Mouse (Mus musculus): Measurements from ENCODE around the gene Cinp. TPM values are rescaled to one million over a fixed set of nuclear protein-coding genes. Genes with fewer than 3 reads are reported as not detected.

Gene Cinp
- polyA plus RNA-seq, 1 experiment from 2014 or later = 69.0 TPM

DNA sequence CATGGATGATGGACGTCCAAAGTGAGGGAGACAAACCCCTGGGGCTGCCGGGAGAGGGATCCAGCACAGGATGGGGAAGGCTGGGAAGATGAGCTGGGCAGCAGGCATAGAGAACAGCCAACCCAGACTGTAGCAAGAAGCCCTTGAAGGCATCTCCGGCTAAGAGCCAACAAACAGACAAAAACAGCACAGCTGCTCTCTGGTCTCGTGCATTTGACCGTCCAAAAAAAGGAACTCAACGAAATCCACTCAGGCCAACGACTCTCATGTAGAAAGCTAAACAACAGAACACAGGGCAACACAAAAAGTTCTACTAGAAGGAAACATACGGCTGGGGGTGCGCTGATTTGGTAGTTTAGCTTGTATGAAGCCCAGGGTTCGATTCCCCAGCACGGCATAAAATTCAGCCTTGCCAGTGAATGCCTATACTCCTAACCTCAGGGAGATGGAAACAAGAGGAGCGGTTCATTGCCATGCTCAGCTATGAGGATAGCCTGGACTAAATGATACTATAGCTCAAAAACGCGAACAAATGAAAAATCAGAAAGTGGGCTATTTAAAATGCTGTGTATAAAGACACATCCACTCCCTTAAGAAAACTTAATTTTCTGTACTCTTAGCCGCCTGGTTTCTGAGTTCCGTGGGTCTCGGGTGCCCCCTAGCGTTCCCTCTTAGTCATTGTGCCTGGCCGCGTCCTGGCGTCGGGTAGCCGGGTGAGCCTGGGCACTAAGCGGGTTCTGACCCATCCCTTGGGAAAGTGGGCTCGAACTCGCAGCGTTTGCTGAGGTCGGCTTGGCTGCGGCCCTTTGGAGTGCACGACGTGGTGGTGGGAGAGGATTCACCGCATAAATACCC lies 45.5 kb downstream of the Cinp start:
- WGBS = 21% methylated on average over 32 of the region's 32 CpGs
- Histone ChIP-seq H3K4me1 (peaks cover 32% of the 10 kb centered on the region), H3K4me2 (replicated peaks) (peak overlapping the region; percentile 70), H3K36me3 (no peaks in the 10 kb centered on the region), H3K4me3 (peak overlapping the region; percentile 50), H3K27me3 (peaks cover 35% of the 10 kb centered on the region), H3K9me3 (no peaks in the 10 kb centered on the region), H3K27ac (no peak overlapping the region), H3K9ac (peak overlapping the region; percentile 63)
- ATAC-seq (ENCODE audit: low FRiP score, low read depth) = no peak

DNA sequence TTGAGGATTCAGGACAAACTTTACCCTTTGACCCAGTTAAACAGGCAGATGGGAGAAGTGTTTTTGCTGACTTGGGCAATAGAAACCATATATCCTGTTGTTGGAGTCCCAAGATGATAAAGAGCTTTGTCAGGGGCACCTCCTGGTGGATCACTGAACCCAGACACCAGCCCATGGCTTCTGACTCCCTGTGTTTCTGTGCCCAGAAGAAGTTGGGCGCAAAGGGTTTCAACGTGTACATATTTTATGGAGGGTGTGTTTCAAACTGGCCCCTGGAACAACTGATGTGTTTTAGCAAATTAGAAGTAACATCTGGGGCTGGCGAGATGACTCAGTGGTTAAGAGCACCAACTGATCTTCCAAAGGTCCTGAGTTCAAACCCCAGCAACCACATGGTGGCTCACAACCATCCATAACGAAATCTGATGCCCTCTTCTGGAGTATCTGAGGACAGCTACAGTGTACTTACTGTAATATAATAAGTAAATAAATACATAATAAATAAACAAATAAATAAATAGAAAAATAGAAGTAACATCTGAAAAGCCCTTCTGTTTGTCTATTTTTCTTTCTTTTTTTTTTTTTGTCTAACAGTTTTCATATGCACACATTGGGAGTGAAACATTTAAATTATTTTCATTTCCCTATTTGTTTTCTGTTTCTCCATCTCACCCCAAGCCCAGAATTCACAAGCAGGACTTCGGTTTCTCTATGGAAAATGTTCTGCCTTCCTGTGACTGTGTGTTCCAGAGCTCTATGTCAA lies 47.0 kb downstream of the Cinp start:
- no peak for ATAC-seq (ENCODE audit: low FRiP score, low read depth)
- H3K36me3 ChIP-seq = no peaks in the 10 kb centered on the region
- no peak overlapping the region for H3K9ac ChIP-seq
- H3K4me3 ChIP-seq = no peak overlapping the region
- H3K27ac ChIP-seq = no peak overlapping the region
- H3K9me3 ChIP-seq = no peaks in the 10 kb centered on the region
- 67% methylated on average over 5 of the region's 5 CpGs for WGBS
- peaks cover 38% of the 10 kb centered on the region for H3K4me1 ChIP-seq
- no peak overlapping the region for H3K4me2 ChIP-seq (replicated peaks)
- peaks cover 24% of the 10 kb centered on the region for H3K27me3 ChIP-seq

DNA sequence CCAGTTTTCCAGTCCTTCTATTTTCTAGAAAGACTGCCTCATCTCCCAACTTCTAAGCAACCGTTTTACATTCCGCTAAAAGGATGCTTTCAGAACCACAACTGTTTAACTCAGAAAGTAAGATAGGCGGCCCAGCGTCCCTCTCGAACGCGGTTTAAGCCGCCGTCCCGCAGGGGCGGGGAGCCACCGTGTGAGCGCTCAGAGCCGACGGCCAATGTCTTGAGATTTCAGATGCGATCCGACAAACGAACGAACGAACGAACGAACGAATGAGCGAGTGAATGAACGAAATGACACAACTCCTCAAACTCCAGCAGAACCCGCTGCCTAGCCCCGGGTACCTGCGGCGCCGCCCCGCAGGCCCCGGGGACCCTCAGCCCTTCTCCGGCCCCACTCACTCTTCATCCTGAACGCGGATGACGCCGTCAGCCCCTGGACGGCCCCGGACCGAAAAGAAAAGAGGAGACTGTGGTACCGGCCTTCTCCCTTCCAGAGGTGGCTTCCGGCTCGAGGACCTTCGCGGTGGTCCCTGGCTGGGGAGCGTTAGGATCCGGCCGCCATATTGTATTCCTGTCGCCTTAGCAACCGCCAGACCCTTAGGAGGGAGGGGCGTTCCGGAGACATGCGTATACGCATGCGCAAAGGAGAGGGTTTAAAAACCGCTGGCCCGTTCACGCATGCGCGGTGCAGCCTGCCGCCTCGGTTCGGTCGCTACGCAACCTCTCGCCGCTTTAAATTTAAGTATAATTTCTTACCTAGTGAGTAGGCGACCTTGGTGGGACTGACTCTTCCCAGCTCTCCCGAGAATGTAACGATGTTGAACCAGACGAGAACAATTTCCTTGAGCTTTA lies 48.4 kb downstream of the Cinp start, which contains the start of gene Mok:
Gene Mok (minus strand): TSS at position 592 of the 851 bp plus-strand sequence.
- Histone ChIP-seq H3K36me3 (no peaks in the 10 kb centered on the region), H3K27ac (no peak within 1 kb of the TSS), H3K4me3 (peak within 1 kb of the TSS; percentile 71), H3K27me3 (peaks cover 11% of the 10 kb centered on the region), H3K4me1 (peaks cover 33% of the 10 kb centered on the region), H3K4me2 (replicated peaks) (peak within 1 kb of the TSS; percentile 74), H3K9ac (peak within 1 kb of the TSS; percentile 62), H3K9me3 (no peaks in the 10 kb centered on the region)
- peak; percentile 89 for ATAC-seq (ENCODE audit: low FRiP score, low read depth)
- WGBS = under 1% methylated on average over 71 of the region's 71 CpGs

DNA sequence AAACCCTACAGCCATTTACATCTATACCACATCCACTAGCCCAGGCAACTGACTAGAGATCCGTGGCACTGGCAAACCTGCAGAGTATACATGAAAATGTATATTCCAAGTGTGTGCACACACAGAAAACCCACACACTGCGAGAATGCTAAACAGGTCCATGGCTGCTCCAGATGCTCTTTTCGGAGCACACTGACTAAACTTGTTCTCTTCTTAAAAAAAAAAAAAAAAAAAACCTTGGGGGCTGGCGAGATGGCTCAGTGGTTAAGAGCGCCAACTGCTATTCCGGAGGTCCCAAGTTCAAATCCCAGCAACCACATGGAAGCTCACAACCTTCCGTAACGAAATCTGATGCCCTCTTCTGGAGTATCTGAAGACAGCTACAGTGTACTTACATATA lies 51.1 kb downstream of the Cinp start:
- Histone ChIP-seq H3K36me3 (no peaks in the 10 kb centered on the region), H3K4me2 (replicated peaks) (no peak overlapping the region), H3K9me3 (no peaks in the 10 kb centered on the region), H3K4me1 (peaks cover 16% of the 10 kb centered on the region), H3K9ac (no peak overlapping the region), H3K27ac (no peak overlapping the region), H3K27me3 (no peaks in the 10 kb centered on the region), H3K4me3 (no peak overlapping the region)
- WGBS = 86% methylated on average over 8 of the region's 8 CpGs
- no peak for ATAC-seq (ENCODE audit: low FRiP score, low read depth)

DNA sequence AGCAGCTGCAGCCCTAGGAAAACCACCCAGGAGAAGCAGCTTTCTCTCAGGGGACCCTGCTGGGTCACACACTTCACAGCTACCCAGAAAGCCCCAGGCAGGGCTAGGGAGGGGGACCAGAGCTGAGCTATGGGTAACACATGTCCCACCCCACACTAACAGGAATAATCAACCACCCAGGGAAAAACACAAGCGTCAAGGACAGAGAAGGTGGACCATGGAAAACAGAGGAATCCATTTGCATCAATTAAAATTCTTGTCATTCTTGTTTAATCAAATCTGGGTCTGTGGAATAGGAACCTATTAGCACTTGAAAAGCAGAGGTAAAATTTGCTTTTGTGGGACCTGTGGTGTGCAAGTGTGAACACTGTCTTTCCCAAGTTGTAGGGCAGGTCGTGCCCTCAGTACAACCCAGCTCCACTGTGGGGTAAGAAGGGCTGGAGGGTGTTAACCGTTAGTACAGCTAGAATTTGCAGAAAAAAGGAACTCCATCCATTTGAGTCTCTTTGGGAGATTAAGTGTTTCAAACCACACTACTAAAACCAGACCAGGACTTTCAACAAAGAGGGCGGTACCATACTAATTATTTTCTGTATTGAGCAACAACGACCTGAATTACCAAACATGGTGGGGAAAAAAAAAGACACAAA lies 51.6 kb downstream of the Cinp start:
- H3K36me3 ChIP-seq = no peaks in the 10 kb centered on the region
- H3K9ac ChIP-seq = peak overlapping the region; percentile 48
- H3K4me1 ChIP-seq = peaks cover 16% of the 10 kb centered on the region
- no peak for ATAC-seq (ENCODE audit: low FRiP score, low read depth)
- H3K9me3 ChIP-seq = no peaks in the 10 kb centered on the region
- H3K4me3 ChIP-seq = no peak overlapping the region
- no peak overlapping the region for H3K27ac ChIP-seq
- H3K27me3 ChIP-seq = no peaks in the 10 kb centered on the region
- H3K4me2 ChIP-seq (replicated peaks) = peak overlapping the region; percentile 23; the same call in 1 of the 2 replicates
- 40% methylated on average over 5 of the region's 5 CpGs for WGBS

DNA sequence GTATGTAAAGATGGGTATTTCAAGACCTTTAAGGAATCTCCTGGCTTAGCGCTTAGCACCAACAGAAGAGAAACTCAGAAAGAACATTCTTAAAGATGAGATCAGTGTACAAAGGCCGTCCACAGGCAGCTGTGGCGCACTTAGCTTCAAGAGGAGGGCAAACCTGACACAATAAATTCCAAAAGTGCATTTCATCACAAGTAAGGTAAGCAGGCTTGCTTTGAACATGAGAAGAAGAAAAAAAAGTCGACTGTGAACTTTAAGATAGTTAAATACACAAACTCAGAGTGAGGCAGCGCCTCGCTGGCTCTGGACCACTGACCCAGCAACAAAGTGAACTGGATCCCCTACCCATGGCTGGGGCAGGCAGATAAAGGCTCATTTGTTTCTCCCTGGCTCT lies 52.2 kb downstream of the Cinp start:
- ATAC-seq (ENCODE audit: low FRiP score, low read depth) = no peak
- Histone ChIP-seq H3K4me2 (replicated peaks) (0 out of 2 replicates have a peak overlapping the region, but pooled peaks have one; percentile 23), H3K27ac (no peak overlapping the region), H3K9ac (peak overlapping the region; percentile 48; the same call in 1 of the 2 replicates), H3K36me3 (no peaks in the 10 kb centered on the region), H3K27me3 (no peaks in the 10 kb centered on the region), H3K4me1 (peaks cover 16% of the 10 kb centered on the region), H3K9me3 (no peaks in the 10 kb centered on the region), H3K4me3 (no peak overlapping the region)
- WGBS = 41% methylated on average over 6 of the region's 6 CpGs

DNA sequence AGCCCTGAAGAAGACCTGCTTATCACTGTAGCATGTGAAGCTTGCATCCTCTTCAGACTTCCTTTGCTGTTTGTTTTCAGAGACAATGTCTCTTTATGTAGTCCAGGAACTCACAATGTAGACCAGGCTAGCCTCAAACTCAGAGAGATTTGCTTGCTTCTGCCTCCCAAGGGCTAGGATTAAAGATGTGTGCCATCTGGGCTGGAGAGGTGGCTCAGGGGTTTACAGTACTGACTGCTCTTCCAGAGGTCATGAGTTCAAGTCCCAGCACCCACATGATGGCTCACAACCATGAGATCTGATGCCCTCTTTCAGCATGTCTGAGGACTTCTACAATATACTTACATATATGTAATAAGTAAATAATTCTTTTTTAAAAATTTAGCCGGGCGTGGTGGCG lies 53.8 kb downstream of the Cinp start:
- Histone ChIP-seq H3K36me3 (no peaks in the 10 kb centered on the region), H3K9ac (no peak overlapping the region), H3K4me2 (replicated peaks) (no peak overlapping the region), H3K4me3 (no peak overlapping the region), H3K9me3 (no peaks in the 10 kb centered on the region), H3K27ac (no peak overlapping the region), H3K4me1 (peaks cover 16% of the 10 kb centered on the region), H3K27me3 (no peaks in the 10 kb centered on the region)
- 93% methylated on average over 3 of the region's 3 CpGs for WGBS
- no peak for ATAC-seq (ENCODE audit: low FRiP score, low read depth)

DNA sequence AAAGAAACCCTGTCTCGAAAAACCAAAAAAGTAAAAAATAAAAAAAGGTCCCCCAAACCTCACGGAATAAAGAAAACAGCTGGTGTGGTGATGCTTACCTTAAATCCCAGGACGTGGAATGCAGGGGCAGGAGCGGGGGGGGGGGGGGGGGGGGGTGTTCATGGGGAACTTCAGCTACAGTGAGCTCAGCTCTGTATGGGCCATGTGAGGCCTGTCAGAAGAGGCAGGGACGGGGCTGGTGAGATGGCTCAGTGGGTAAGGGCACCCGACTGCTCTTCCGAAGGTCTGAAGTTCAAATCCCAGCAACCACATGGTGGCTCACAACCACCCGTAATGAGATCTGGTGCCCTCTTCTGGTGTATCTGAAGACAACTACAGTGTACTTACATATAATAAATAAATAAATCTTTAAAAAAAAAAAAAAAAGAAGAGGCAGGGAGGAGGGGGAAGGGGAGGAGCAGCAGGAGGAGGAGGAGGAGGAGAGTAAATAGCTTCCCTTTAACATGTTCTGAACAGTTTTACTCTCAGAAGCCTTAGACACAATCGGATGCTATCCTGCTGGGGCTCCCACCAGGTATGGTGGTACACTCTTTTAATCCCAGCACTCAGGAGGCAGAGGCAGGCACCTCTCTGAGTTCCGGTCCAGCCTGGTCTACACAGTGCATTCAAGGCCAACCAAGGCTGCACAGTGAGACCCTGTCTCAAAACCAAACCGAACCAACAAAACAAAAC lies 58.5 kb downstream of the Cinp start:
- no peaks in the 10 kb centered on the region for H3K36me3 ChIP-seq
- H3K4me3 ChIP-seq = no peak overlapping the region
- ATAC-seq (ENCODE audit: low FRiP score, low read depth) = no peak
- H3K9ac ChIP-seq = no peak overlapping the region
- no peaks in the 10 kb centered on the region for H3K9me3 ChIP-seq
- H3K4me1 ChIP-seq = no peaks in the 10 kb centered on the region
- H3K4me2 ChIP-seq (replicated peaks) = no peak overlapping the region
- no peak overlapping the region for H3K27ac ChIP-seq
- H3K27me3 ChIP-seq = no peaks in the 10 kb centered on the region
- 75% methylated on average over 11 of the region's 11 CpGs for WGBS

DNA sequence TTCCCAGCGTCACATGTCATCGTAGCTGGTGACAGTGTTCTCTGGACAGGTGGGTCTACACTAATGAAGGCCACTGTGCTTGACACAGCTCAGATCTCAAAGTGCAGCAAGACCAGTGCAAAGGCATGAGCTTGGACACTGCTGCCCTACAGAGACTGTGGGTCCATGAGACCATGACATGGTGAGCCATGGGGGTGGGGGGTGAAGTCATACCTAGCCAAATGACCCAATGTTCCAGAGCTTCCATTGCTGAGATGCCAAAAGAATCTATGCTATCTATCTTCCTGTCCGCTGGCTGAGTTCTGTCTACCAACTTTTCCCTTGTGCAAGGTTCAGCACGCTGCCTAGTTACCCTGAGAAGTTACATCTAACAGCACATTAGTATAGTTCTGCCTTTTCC lies 60.0 kb downstream of the Cinp start:
- Histone ChIP-seq H3K9ac (no peak overlapping the region), H3K4me3 (no peak overlapping the region), H3K27me3 (no peaks in the 10 kb centered on the region), H3K4me2 (replicated peaks) (no peak overlapping the region), H3K9me3 (no peaks in the 10 kb centered on the region), H3K4me1 (no peaks in the 10 kb centered on the region), H3K27ac (no peak overlapping the region), H3K36me3 (no peaks in the 10 kb centered on the region)
- ATAC-seq (ENCODE audit: low FRiP score, low read depth) = no peak
- 97% methylated on average over 4 of the region's 4 CpGs for WGBS

All from limb, embryonic 13.5 days (tissue).